Mouse (Mus musculus) liver, embryonic 14.5 days (tissue): ENCODE data around the gene Srp72. TPM values are rescaled to one million over a fixed set of nuclear protein-coding genes. Genes with fewer than 3 reads are reported as not detected.
"Not testable (repeated sequence)": the region's sequence is repeated elsewhere in the genome, so short reads cannot be mapped to it uniquely, and the experiment has no call there.

Experiments
- ATAC-seq: fragments of 200-750 bp; cut with Nextera tagmentation; 2 replicates; pipeline ENCODE4 v1.8.0; 2017; ENCODE audit warnings: moderate number of reproducible peaks, mild to moderate bottlenecking, moderate library complexity; ENCODE audit not compliant: insufficient read depth
- DNase-seq, 3 experiments: peaks; one replicate each; pipeline ENCODE4 v3.0.0-alpha.2; 2012 to 2013; ENCODE audit warnings: low read depth in 3 of 3, low spot score in 3 of 3
- H3K27ac ChIP-seq: fragments of 300-500 bp; sonication (generic); 2 replicates; pipeline ENCODE4 v1.5.1; 2014; ENCODE audit warnings: moderate library complexity, mild to moderate bottlenecking, control low read depth, inconsistent platforms
- H3K27me3 ChIP-seq: fragments of 300-500 bp; sonication (generic); 2 replicates; pipeline ENCODE4 v1.6.1; 2014; ENCODE audit warnings: mild to moderate bottlenecking, low read length, moderate library complexity; ENCODE audit not compliant: control insufficient read depth, insufficient read depth
- H3K36me3 ChIP-seq: fragments of 300-500 bp; sonication (generic); replicated peaks from 2 replicates; pipeline ENCODE4 v1.6.1; 2014; ENCODE audit warnings: low read depth; ENCODE audit not compliant: control insufficient read depth, insufficient read depth
- H3K4me1 ChIP-seq, 2 experiments: fragments of 200-500 bp in 1 of 2; fragments of 300-500 bp in 1 of 2; sonication (generic) in 1 of 2; replicated peaks; 2 replicates each; pipeline ENCODE4 v1.6.1; 2012 to 2014; ENCODE audit warnings: antibody characterized with exemption in 1 of 2, inconsistent platforms in 1 of 2, low read length in 1 of 2; ENCODE audit not compliant: control insufficient read depth in 2 of 2, insufficient read depth in 2 of 2
- H3K4me2 ChIP-seq: fragments of 300-500 bp; sonication (generic); 2 replicates; pipeline ENCODE4 v1.6.1; 2014; ENCODE audit warnings: low read depth, mild to moderate bottlenecking, control low read depth, moderate library complexity
- H3K4me3 ChIP-seq, 2 experiments: fragments of 200-500 bp in 1 of 2; fragments of 300-500 bp in 1 of 2; sonication (generic) in 1 of 2; 2 replicates each; pipeline ENCODE4 v1.5.1; 2012 to 2014; ENCODE audit warnings: low read depth in 2 of 2, low read length in 2 of 2, mild to moderate bottlenecking in 2 of 2, control low read depth in 1 of 2, inconsistent platforms in 1 of 2, moderate library complexity in 1 of 2; ENCODE audit not compliant: insufficient read depth in 1 of 2
- H3K9ac ChIP-seq: fragments of 300-500 bp; sonication (generic); replicated peaks from 2 replicates; pipeline ENCODE4 v1.6.1; 2014; ENCODE audit warnings: mild to moderate bottlenecking, control low read depth, moderate library complexity
- H3K9me3 ChIP-seq: fragments of 300-500 bp; sonication (generic); 2 replicates; pipeline ENCODE4 v1.6.1; 2016; ENCODE audit warnings: low read length, mixed read lengths; ENCODE audit not compliant: control insufficient read depth
- CTCF ChIP-seq: IDR thresholded peaks from 2 replicates; pipeline ENCODE4 v1.5.1; 2016; ENCODE audit warnings: antibody characterized with exemption, low read depth, control low read depth
- EP300 ChIP-seq: IDR thresholded peaks from 2 replicates; pipeline ENCODE4 v1.6.1; 2016; ENCODE audit warnings: antibody characterized with exemption, low read depth
- WGBS: fragments of 180-500 bp; shearing (Covaris S2); extraction: QIAGEN DNeasy Blood & Tissue Kit; methylation state at CpG from one replicate; pipeline ENCODE4 v1.1.7; 2014; ENCODE audit not compliant: insufficient replicate concordance; 5-methylcytosine and 5-hydroxymethylcytosine counted together
- polyA plus RNA-seq, 2 experiments: library from polyadenylated mRNA; depleted of rRNA in 1 of 2; stranded (reverse) in 1 of 2; unstranded in 1 of 2; fragments of >200 nt; fragmentation: Nextera tagmentation in 1 of 2; extraction: Ambion mirVana in 1 of 2; gene quantifications; 2 replicates each; pipeline versions ENCODE4 v1.2.1 to v1.2.3; 2012 to 2014

The Srp72 gene
- polyA plus RNA-seq, 2 experiments = 32.3 to 45.5 TPM

GRCm38 (mm10) chr5:77013171-77013570 lies 38.7 kb downstream of the Srp72 start:
- Histone ChIP-seq H3K4me1 (peaks cover 0 to 8% of the 10 kb centered on the region in 2 experiments), H3K27ac (no peak overlapping the region), H3K36me3 (no peaks in the 10 kb centered on the region), H3K4me2 (no peak overlapping the region), H3K27me3 (no peaks in the 10 kb centered on the region), H3K4me3 (no peak overlapping the region), H3K9ac (no peak overlapping the region), H3K9me3 (no peaks in the 10 kb centered on the region)
- DNase-seq = no peak
- no peak for ATAC-seq
- no peak for TF ChIP-seq CTCF
- WGBS = 56% methylated on average over 3 of the region's 3 CpGs

- Histone ChIP-seq H3K9ac (no peak within 1 kb of the TSS), H3K4me1 (peaks cover 0 to 2% of the 10 kb centered on the region in 2 experiments; a peak in 3 of 4 replicates), H3K36me3 (no peaks in the 10 kb centered on the region), H3K4me3 (peak within 1 kb of the TSS; percentile 35 to 54), H3K27ac (no peak within 1 kb of the TSS), H3K4me2 (peak within 1 kb of the TSS; percentile 76), H3K27me3 (no peaks in the 10 kb centered on the region), H3K9me3 (no peaks in the 10 kb centered on the region)
- DNase-seq = peak; percentile 82 to 87 (median 85)
- ATAC-seq = peak; percentile 96
- no peak for TF ChIP-seq CTCF
- TF ChIP-seq EP300 = no peak
- WGBS = 10% methylated on average over 57 of the region's 57 CpGs
Measured at GRCm38 (mm10) chr5:77015544-77016482, 41.3 kb downstream of the Srp72 start, which contains the start of gene Thegl. Gene Thegl, plus strand, starts transcription at chr5:77016023.

GRCm38 (mm10) chr5:77028034-77028433 lies 53.6 kb downstream of the Srp72 start:
- H3K9me3 ChIP-seq = no peaks in the 10 kb centered on the region
- H3K27me3 ChIP-seq = no peaks in the 10 kb centered on the region
- H3K36me3 ChIP-seq = no peaks in the 10 kb centered on the region
- no peak for DNase-seq
- H3K9ac ChIP-seq = no peak overlapping the region
- peak; percentile 74 for ATAC-seq
- TF ChIP-seq CTCF (no peak), EP300 (peak; percentile 45)
- no peak overlapping the region for H3K4me2 ChIP-seq
- WGBS = 28% methylated on average over 3 of the region's 3 CpGs
- no peak overlapping the region for H3K27ac ChIP-seq
- no peak overlapping the region for H3K4me3 ChIP-seq
- H3K4me1 ChIP-seq = peaks cover 0 to 9% of the 10 kb centered on the region in 2 experiments; a peak in 2 of 4 replicates

- H3K9ac ChIP-seq = no peak overlapping the region
- H3K36me3 ChIP-seq = no peaks in the 10 kb centered on the region
- no peak for DNase-seq
- H3K4me1 ChIP-seq = peaks cover 0 to 9% of the 10 kb centered on the region in 2 experiments; a peak in 2 of 4 replicates
- 64% methylated on average over 5 of the region's 5 CpGs for WGBS
- ATAC-seq = no peak
- H3K27me3 ChIP-seq = no peaks in the 10 kb centered on the region
- no peak overlapping the region for H3K27ac ChIP-seq
- no peak overlapping the region for H3K4me3 ChIP-seq
- H3K9me3 ChIP-seq = no peaks in the 10 kb centered on the region
- TF ChIP-seq CTCF = peak; percentile 66
- no peak for TF ChIP-seq EP300
- no peak overlapping the region for H3K4me2 ChIP-seq
Measured at GRCm38 (mm10) chr5:77029735-77030134, 55.3 kb downstream of the Srp72 start.

GRCm38 (mm10) chr5:77035101-77035500 lies 60.6 kb downstream of the Srp72 start:
- H3K27ac ChIP-seq, H3K4me3 ChIP-seq, H3K9me3 ChIP-seq, H3K9ac ChIP-seq, H3K27me3 ChIP-seq, H3K4me1 ChIP-seq, ATAC-seq, H3K4me2 ChIP-seq, H3K36me3 ChIP-seq, DNase-seq: not testable (repeated sequence)
